Comparison of ENCODE assay signal across 9 mouse cellular contexts in genomic region chr19:5390416-5390815, GRCm38 (mm10). TPM values are rescaled to one million over a fixed set of nuclear protein-coding genes. Genes with fewer than 3 reads are reported as not detected.
DNase-seq lines count a peak whose midpoint lies in the region; ATAC-seq lines count a peak whose summit lies in the region.
"Had no signal": no experiment of that assay in that cellular context is flagged by ENCODE, and none has a peak within 500 bp of the region (broad histone marks: within the 10 kb centered on the region; RNA-seq: fewer than 3 reads in every experiment).

No protein-coding gene starts in this region.

- no peak for DNase-seq in lung, postnatal 25 days (ENCODE audit: low spot score)
- DNase-seq in spleen, postnatal 10 days (ENCODE audit: low spot score in 2 of 2) = no peak
- no peak for DNase-seq in kidney, postnatal 25 days
- DNase-seq: embryo, embryonic 11 days had no signal

- WGBS in lung, embryonic 15.5 days = 48% methylated on average over 8 of the region's 8 CpGs
- WGBS in embryonic facial prominence, embryonic 12.5 days = 79% methylated on average over 8 of the region's 8 CpGs
- 57% methylated on average over 8 of the region's 8 CpGs for WGBS in intestine, embryonic 15.5 days
- WGBS in neural tube, embryonic 15.5 days = 90% methylated on average over 8 of the region's 8 CpGs

- H3K27me3 ChIP-seq in lung, embryonic 15.5 days = no peaks in the 10 kb centered on the region
- H3K27me3 ChIP-seq in embryonic facial prominence, embryonic 12.5 days = no peaks in the 10 kb centered on the region
- no peaks in the 10 kb centered on the region for H3K27me3 ChIP-seq in intestine, embryonic 15.5 days (replicated peaks)
- no peaks in the 10 kb centered on the region for H3K27me3 ChIP-seq in neural tube, embryonic 15.5 days (replicated peaks)

- peak overlapping the region; percentile 100 for H3K4me3 ChIP-seq in lung, embryonic 15.5 days
- H3K4me3 ChIP-seq in embryonic facial prominence, embryonic 12.5 days = peak overlapping the region; percentile 99; the same call in 1 of the 2 replicates
- H3K4me3 ChIP-seq in intestine, embryonic 15.5 days (replicated peaks) = peak overlapping the region; percentile 97; the same call in 1 of the 2 replicates
- peak overlapping the region; percentile 86; the same call in 1 of the 2 replicates for H3K4me3 ChIP-seq in neural tube, embryonic 15.5 days (replicated peaks)

- H3K4me2 ChIP-seq in lung, embryonic 15.5 days = peak overlapping the region; percentile 82
- peak overlapping the region; percentile 89 for H3K4me2 ChIP-seq in embryonic facial prominence, embryonic 12.5 days (replicated peaks)
- peak overlapping the region; percentile 84 for H3K4me2 ChIP-seq in intestine, embryonic 15.5 days (replicated peaks)
- H3K4me2 ChIP-seq in neural tube, embryonic 15.5 days = peak overlapping the region; percentile 91

- peak overlapping the region; percentile 60; the same call in 1 of the 2 replicates for H3K9ac ChIP-seq in lung, embryonic 15.5 days
- 0 out of 2 replicates have a peak overlapping the region, but pooled peaks have one; percentile 46 for H3K9ac ChIP-seq in embryonic facial prominence, embryonic 12.5 days
- H3K9ac ChIP-seq in intestine, embryonic 15.5 days = peak overlapping the region; percentile 91; the same call in 1 of the 2 replicates
- no peak overlapping the region for H3K9ac ChIP-seq in neural tube, embryonic 15.5 days (replicated peaks)

- ATAC-seq in lung, embryonic 15.5 days (ENCODE audit: borderline replicate concordance, extremely low read depth, low FRiP score, low TSS enrichment) = no peak
- no peak for ATAC-seq in embryonic facial prominence, embryonic 12.5 days (ENCODE audit: insufficient number of reproducible peaks, insufficient read depth, low FRiP score, low TSS enrichment)
- ATAC-seq in intestine, embryonic 15.5 days = no peak
- no peak for ATAC-seq in neural tube, embryonic 15.5 days (ENCODE audit: low FRiP score)

- no peak overlapping the region for H3K27ac ChIP-seq in lung, embryonic 15.5 days
- H3K27ac ChIP-seq in embryonic facial prominence, embryonic 12.5 days = no peak overlapping the region
- H3K27ac ChIP-seq in intestine, embryonic 15.5 days = peak overlapping the region; percentile 82
- no peak overlapping the region for H3K27ac ChIP-seq in neural tube, embryonic 15.5 days (replicated peaks)

- no peaks in the 10 kb centered on the region for H3K9me3 ChIP-seq in lung, embryonic 15.5 days
- H3K9me3 ChIP-seq in embryonic facial prominence, embryonic 12.5 days = no peaks in the 10 kb centered on the region
- H3K9me3 ChIP-seq in intestine, embryonic 15.5 days = no peaks in the 10 kb centered on the region
- H3K9me3 ChIP-seq in neural tube, embryonic 15.5 days (replicated peaks) = no peaks in the 10 kb centered on the region

- 0 out of 2 replicates have a peak, but pooled peaks cover 2% of the 10 kb centered on the region for H3K36me3 ChIP-seq in lung, embryonic 15.5 days
- H3K36me3 ChIP-seq in embryonic facial prominence, embryonic 12.5 days = 0 out of 2 replicates have a peak, but pooled peaks cover 8% of the 10 kb centered on the region
- H3K36me3 ChIP-seq in intestine, embryonic 15.5 days = peaks cover 3% of the 10 kb centered on the region; the same call in 1 of the 2 replicates
- H3K36me3 ChIP-seq in neural tube, embryonic 15.5 days = peaks cover 5% of the 10 kb centered on the region

- peaks cover 40% of the 10 kb centered on the region for H3K4me1 ChIP-seq in lung, embryonic 15.5 days
- peaks cover 31% of the 10 kb centered on the region for H3K4me1 ChIP-seq in embryonic facial prominence, embryonic 12.5 days
- peaks cover 24% of the 10 kb centered on the region for H3K4me1 ChIP-seq in intestine, embryonic 15.5 days (replicated peaks)
- peaks cover 44% of the 10 kb centered on the region for H3K4me1 ChIP-seq in neural tube, embryonic 15.5 days

RNA-seq across cellular contexts. Expression of gene Sart1, which starts 1.9 kb away (rescaled TPM):
- 67.1 and 81.7 TPM in 2 replicates for polyA plus RNA-seq in lung, embryonic 15.5 days (2015; fragmentation: Nextera tagmentation; extraction: Ambion mirVana)
- polyA plus RNA-seq in embryonic facial prominence, embryonic 12.5 days (2016; fragmentation: Nextera tagmentation; extraction: Ambion mirVana) = 98.9 and 107 TPM in 2 replicates
- 61.2 and 66.4 TPM in 2 replicates for polyA plus RNA-seq in intestine, embryonic 15.5 days (2015; fragmentation: Nextera tagmentation; extraction: Ambion mirVana)
- polyA plus RNA-seq in neural tube, embryonic 15.5 days (2015; fragmentation: Nextera tagmentation; extraction: Ambion mirVana) = 66.5 and 72.8 TPM in 2 replicates

RNA-seq across cellular contexts. Expression of gene Tsga10ip, which starts 11.9 kb away (rescaled TPM):
- polyA plus RNA-seq in lung, embryonic 15.5 days (2015; fragmentation: Nextera tagmentation; extraction: Ambion mirVana) = 0.59 and 0.79 TPM in 2 replicates
- 0.45 and 0.55 TPM in 2 replicates for polyA plus RNA-seq in embryonic facial prominence, embryonic 12.5 days (2016; fragmentation: Nextera tagmentation; extraction: Ambion mirVana)
- polyA plus RNA-seq in intestine, embryonic 15.5 days (2015; fragmentation: Nextera tagmentation; extraction: Ambion mirVana) = 4.3 and 10.8 TPM in 2 replicates
- 0.59 TPM in 1 of 2 replicates, not detected in the other for polyA plus RNA-seq in neural tube, embryonic 15.5 days (2015; fragmentation: Nextera tagmentation; extraction: Ambion mirVana)
- polyA plus RNA-seq: adrenal gland, adult 2 months had no signal

RNA-seq across cellular contexts. Expression of gene Banf1, which starts 23.4 kb away (rescaled TPM):
- polyA plus RNA-seq in lung, embryonic 15.5 days (2015; fragmentation: Nextera tagmentation; extraction: Ambion mirVana) = 466 and 504 TPM in 2 replicates
- polyA plus RNA-seq in embryonic facial prominence, embryonic 12.5 days (2016; fragmentation: Nextera tagmentation; extraction: Ambion mirVana) = 384 and 411 TPM in 2 replicates
- 474 and 479 TPM in 2 replicates for polyA plus RNA-seq in intestine, embryonic 15.5 days (2015; fragmentation: Nextera tagmentation; extraction: Ambion mirVana)
- 312 and 353 TPM in 2 replicates for polyA plus RNA-seq in neural tube, embryonic 15.5 days (2015; fragmentation: Nextera tagmentation; extraction: Ambion mirVana)

RNA-seq across cellular contexts. Expression of gene Eif1ad, which starts 23.9 kb away (rescaled TPM):
- polyA plus RNA-seq in lung, embryonic 15.5 days (2015; fragmentation: Nextera tagmentation; extraction: Ambion mirVana) = 61.5 and 61.8 TPM in 2 replicates
- polyA plus RNA-seq in embryonic facial prominence, embryonic 12.5 days (2016; fragmentation: Nextera tagmentation; extraction: Ambion mirVana) = 63.5 and 66.8 TPM in 2 replicates
- 53.9 and 58.2 TPM in 2 replicates for polyA plus RNA-seq in intestine, embryonic 15.5 days (2015; fragmentation: Nextera tagmentation; extraction: Ambion mirVana)
- polyA plus RNA-seq in neural tube, embryonic 15.5 days (2015; fragmentation: Nextera tagmentation; extraction: Ambion mirVana) = 42.6 and 42.8 TPM in 2 replicates

RNA-seq across cellular contexts. Expression of gene Drap1, which starts 34.4 kb away (rescaled TPM):
- 243 and 268 TPM in 2 replicates for polyA plus RNA-seq in lung, embryonic 15.5 days (2015; fragmentation: Nextera tagmentation; extraction: Ambion mirVana)
- polyA plus RNA-seq in embryonic facial prominence, embryonic 12.5 days (2016; fragmentation: Nextera tagmentation; extraction: Ambion mirVana) = 303 and 323 TPM in 2 replicates
- polyA plus RNA-seq in intestine, embryonic 15.5 days (2015; fragmentation: Nextera tagmentation; extraction: Ambion mirVana) = 198 and 200 TPM in 2 replicates
- polyA plus RNA-seq in neural tube, embryonic 15.5 days (2015; fragmentation: Nextera tagmentation; extraction: Ambion mirVana) = 300 and 329 TPM in 2 replicates
